Mouse (Mus musculus) bone marrow macrophage, adult 2 months (primary cell): ENCODE measurements around the gene Rcn1.

Source experiments
- CTCF ChIP-seq: IDR thresholded peaks from 2 replicates; pipeline ENCODE4 v1.5.1; 2012; ENCODE audit warnings: low read depth, mild to moderate bottlenecking, low read length, moderate library complexity
- POLR2A ChIP-seq: IDR thresholded peaks from 2 replicates; pipeline ENCODE4 v1.6.1; 2012; ENCODE audit warnings: mild to moderate bottlenecking, low read depth, low read length, borderline replicate concordance

DNA sequence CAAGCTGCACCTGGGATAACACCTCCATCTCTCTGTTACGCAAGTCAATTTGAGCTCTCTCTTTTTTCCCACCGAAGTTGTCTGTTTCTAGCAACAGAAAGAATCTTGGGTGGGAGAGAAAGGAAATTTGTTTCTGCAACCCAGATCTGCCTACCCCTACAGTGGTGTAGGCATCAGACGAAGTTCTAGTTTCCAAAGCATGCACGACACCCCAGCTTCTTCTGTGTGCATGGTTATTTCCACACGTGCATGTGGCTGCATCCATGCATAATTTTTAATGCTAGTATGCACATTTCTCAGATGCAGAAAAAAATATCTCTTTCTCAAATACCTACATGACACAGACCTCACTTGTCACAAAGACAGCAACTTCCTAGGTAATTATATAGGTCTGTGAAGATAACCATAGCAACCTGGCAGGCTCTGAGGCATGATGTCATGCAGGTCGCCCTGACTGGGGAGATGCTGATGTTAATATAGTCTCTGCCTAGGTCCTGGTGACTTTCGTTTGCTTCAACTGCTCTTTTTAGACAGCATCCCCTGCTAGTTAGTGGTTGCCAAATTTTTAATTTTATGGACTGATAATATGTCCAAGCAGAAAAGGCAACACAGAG, 17.0 kb upstream of the Rcn1 start:
- TF ChIP-seq CTCF (no peak), POLR2A (no peak)
